Mouse (Mus musculus) layer of hippocampus, adult 2 months (tissue): ENCODE measurements around the gene Abi3bp. TPM values are rescaled to one million over a fixed set of nuclear protein-coding genes. Genes with fewer than 3 reads are reported as not detected.

ENCODE experiments used
- DNase-seq, 2 experiments: peaks; one replicate each; pipeline ENCODE4 v3.0.0; 2022; ENCODE audit warnings: low spot score in 2 of 2
- H3K27ac ChIP-seq: fragments of 200-600 bp; 2 replicates; pipeline ENCODE4 v1.8.1; 2022
- H3K4me3 ChIP-seq: fragments of 200-600 bp; 2 replicates; pipeline ENCODE4 v1.8.1; 2022; ENCODE audit warnings: mild to moderate bottlenecking
- CTCF ChIP-seq: fragments of 200-600 bp; conservative IDR thresholded peaks from 2 replicates; pipeline ENCODE4 v1.8.1; 2022; ENCODE audit warnings: antibody characterized with exemption, mild to moderate bottlenecking, moderate library complexity
- total RNA-seq, 2 experiments: library from RNA; stranded (reverse); gene quantifications; 2 replicates each; pipeline ENCODE4 v1.2.3; 2021

Abi3bp gene
- total RNA-seq, 2 experiments from 2014 or later = 0.95 to 0.96 TPM

DNA sequence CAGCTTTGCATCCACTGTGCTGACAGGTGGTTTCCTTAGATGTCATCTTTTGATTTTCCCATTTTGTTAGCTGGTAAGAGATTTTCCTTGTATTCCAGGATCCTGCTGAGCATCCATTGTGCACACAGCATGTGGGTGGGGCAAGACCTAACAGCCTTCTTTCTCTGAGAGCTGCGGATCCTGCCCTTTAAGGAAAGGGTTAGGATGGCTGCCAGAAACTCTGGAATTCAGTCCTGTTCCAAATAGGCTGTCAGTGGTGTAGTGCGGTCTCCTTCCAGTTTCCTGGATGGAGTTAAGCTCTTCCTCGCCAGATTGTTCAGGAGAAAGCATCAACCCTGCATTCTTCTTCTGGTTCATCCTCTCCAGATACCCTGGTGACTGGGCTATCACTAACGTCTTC, 8.8 kb downstream of the Abi3bp start:
- TF ChIP-seq CTCF = no peak
- DNase-seq = no peak
- H3K27ac ChIP-seq = no peak overlapping the region
- no peak overlapping the region for H3K4me3 ChIP-seq

- H3K4me3 ChIP-seq = no peak overlapping the region
- TF ChIP-seq CTCF = no peak
- DNase-seq = no peak
- no peak overlapping the region for H3K27ac ChIP-seq
These were observed 13.2 kb downstream of the Abi3bp start for GRCm38 (mm10) chr16:56490861-56491260.

- no peak for TF ChIP-seq CTCF
- Histone ChIP-seq H3K4me3 (no peak overlapping the region), H3K27ac (no peak overlapping the region)
- DNase-seq = no peak
These were observed 17.6 kb downstream of the Abi3bp start for GRCm38 (mm10) chr16:56495266-56495665.

GRCm38 (mm10) chr16:56496743-56497142, 19.1 kb downstream of the Abi3bp start:
- Histone ChIP-seq H3K4me3 (no peak overlapping the region), H3K27ac (no peak overlapping the region)
- TF ChIP-seq CTCF = no peak
- no peak for DNase-seq

- H3K4me3 ChIP-seq = no peak overlapping the region
- no peak overlapping the region for H3K27ac ChIP-seq
- no peak for TF ChIP-seq CTCF
- DNase-seq = no peak
These were observed 21.0 kb downstream of the Abi3bp start for GRCm38 (mm10) chr16:56498680-56499079.

DNA sequence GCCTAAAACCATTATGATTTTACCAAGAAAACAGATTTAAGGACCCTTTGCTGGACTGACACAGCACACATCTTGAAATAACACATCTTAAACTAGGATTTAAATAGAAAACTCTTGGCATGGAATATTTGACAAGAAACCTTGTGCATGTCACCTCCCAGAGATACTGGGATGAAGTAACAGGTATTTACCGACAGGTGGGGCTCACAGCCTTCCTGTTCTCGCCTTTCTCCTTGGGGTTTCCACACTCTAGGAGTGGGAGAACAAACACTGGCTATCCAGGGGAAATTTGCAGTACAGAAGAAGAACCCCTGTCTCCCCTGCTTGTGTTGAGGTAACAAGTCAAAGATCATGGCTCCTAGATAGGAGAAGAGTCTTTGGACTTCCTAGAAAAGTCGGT, 22.8 kb downstream of the Abi3bp start:
- Histone ChIP-seq H3K27ac (no peak overlapping the region), H3K4me3 (no peak overlapping the region)
- peak; percentile 47 for TF ChIP-seq CTCF
- no peak for DNase-seq

DNA sequence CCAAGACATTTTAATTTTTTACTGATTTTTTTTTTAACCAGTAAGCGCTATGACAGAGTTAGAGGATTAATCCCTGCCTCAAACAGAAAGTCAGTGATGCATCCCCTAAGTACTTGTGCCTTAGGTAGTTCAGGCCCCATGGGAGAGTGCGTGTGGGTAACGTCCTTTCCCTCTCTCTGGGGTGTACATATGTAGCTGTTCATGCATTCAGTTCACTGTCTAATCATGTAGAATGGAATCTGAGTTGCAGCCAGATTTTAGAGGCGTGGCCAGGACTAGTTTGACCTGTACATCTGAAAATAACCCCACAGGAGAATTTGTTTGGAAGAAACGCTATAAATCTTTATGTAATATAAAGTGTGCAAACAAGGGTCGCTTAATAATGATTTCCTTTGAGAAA, 23.4 kb downstream of the Abi3bp start:
- H3K27ac ChIP-seq = no peak overlapping the region
- no peak for DNase-seq
- no peak for TF ChIP-seq CTCF
- no peak overlapping the region for H3K4me3 ChIP-seq

- Histone ChIP-seq H3K4me3 (no peak overlapping the region), H3K27ac (no peak overlapping the region)
- no peak for DNase-seq
- TF ChIP-seq CTCF = no peak
These were observed 23.8 kb downstream of the Abi3bp start for GRCm38 (mm10) chr16:56501513-56501912.

DNA sequence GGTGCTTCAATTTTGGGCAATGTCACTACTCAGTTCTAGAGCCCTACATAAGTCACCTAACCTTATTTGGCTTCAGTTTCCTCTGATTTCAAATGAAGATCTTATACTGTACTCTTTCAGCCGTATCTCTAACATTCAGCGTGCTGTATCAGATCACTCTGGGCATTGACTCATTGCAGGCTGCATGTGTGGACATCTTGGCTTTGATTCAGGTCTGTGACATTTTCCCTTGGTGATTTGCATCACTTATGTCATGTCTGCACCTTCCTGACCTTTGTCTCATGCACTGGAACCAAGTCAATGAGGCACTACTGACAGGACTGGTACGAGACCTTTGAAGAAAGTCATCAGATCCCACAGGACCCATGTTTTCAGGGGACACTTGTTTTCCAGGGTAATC, 24.5 kb downstream of the Abi3bp start:
- no peak for TF ChIP-seq CTCF
- H3K4me3 ChIP-seq = no peak overlapping the region
- no peak for DNase-seq
- no peak overlapping the region for H3K27ac ChIP-seq

GRCm38 (mm10) chr16:56503941-56504340, 26.3 kb downstream of the Abi3bp start:
- DNase-seq = peak in 1 of 2 experiments; percentile 12
- Histone ChIP-seq H3K27ac (no peak overlapping the region), H3K4me3 (no peak overlapping the region)
- TF ChIP-seq CTCF = no peak

DNA sequence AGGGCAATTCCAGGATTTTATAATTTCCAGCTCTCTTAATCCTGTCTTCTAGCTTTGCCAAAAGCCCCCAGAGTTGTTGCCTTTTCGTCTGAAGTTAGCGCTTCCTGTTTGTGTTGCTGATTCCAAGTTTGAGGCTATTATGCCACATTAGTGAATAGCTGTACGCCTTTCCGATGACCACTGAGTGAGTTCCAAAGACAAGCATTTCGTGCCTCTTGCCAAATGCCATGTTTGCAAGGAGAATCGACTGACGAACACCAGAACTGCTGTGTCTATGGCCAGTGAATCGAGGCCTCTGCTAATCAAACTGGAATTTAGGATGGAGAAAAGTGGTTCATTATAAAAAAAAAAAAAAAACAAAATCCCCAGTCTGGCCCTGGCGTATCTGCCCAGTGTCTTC, 40.3 kb downstream of the Abi3bp start:
- H3K4me3 ChIP-seq = no peak overlapping the region
- H3K27ac ChIP-seq = no peak overlapping the region
- no peak for TF ChIP-seq CTCF
- no peak for DNase-seq

DNA sequence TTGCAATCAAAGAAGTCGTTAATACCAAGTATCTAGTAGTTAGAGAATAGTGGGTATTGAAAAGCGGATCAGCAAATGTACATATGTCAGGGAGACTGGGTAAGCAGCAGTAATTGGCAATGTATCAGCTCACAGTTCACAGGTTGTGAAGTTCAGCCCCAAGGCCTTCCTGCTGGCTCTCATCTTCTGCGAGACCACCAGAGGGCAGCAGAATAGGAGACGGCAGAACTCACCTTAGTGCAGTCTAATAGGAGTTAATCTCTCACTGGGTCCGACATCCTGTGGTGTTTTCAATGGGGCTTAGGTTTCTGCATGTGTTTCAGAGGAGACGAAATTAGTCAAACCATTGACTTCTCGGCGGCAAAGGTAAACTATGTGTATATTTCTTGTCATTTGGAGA, 46.7 kb downstream of the Abi3bp start:
- H3K27ac ChIP-seq = no peak overlapping the region
- peak; percentile 71 for TF ChIP-seq CTCF
- no peak overlapping the region for H3K4me3 ChIP-seq
- DNase-seq = no peak

DNA sequence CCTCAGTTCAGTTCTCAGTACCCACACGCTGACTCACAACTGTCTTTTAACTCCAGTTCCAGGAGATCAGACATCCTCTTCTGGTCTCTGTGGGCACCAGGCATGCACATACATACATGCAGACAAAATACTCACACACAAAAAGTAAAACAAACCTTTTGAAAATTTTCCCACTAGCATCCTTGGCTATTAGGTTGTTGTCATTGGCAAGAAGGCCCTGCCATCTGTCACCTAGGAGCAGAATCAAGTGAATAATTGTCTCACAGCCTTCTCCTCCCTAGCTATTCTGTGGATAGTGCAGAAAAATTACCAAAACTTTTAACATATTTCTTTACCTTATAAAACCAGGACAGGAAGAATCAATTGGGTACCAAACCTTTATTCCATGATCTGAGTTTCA, 48.8 kb downstream of the Abi3bp start:
- Histone ChIP-seq H3K4me3 (no peak overlapping the region), H3K27ac (no peak overlapping the region)
- TF ChIP-seq CTCF = no peak
- DNase-seq = peak in 1 of 2 experiments; percentile 13

- no peak overlapping the region for H3K27ac ChIP-seq
- no peak for DNase-seq
- no peak overlapping the region for H3K4me3 ChIP-seq
- TF ChIP-seq CTCF = peak; percentile 26
These were observed 50.5 kb downstream of the Abi3bp start for GRCm38 (mm10) chr16:56528079-56528688.

DNA sequence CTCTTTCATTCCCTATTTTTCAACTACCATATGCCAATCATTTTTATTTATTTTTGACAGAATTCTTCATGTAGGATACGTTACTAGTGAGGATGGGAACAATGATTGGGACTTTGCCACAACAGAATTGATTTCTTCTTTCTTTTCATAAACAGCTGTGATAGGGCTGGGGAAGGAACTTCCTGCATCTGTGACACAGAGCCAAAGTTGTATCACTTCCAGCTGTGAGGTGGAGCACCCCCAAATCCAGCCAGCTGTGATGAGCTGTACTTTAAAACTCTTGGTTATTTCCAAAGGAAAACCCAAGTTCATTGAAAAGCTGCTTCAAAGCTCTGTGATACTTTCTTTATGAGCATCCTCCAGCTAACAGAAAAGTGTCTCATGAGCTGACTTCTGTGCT, 101.9 kb downstream of the Abi3bp start:
- DNase-seq = no peak
- no peak overlapping the region for H3K4me3 ChIP-seq
- H3K27ac ChIP-seq = no peak overlapping the region
- TF ChIP-seq CTCF = no peak
